Mouse (Mus musculus): ENCODE results near the gene Scd3. TPM values are rescaled to one million over a fixed set of nuclear protein-coding genes. Genes with fewer than 3 reads are reported as not detected.

Scd3 gene
- polyA plus RNA-seq, 2 experiments = not detected

DNA sequence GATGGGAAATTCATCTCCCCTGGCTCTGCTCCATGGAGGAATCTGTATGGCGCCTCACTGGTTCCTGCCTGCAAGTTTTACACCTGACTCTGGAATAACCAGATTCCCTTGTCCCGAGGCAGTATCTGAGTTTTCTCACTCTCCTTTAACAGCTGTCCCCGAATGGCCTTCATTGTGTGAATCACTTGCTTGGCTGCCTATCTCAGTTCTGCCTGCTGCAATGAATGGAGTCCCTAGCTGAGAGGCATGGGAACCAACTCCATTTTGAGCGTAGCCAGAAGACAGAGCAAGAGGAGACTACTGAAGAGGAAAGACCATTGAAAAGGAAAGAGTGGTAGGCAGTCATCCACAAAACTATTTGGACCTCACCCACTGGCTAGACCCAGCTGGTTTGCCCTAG, 70.6 kb downstream of the Scd3 start:
- H3K27me3 ChIP-seq (ENCODE audit: control insufficient read depth, insufficient read depth, low read length) = no peaks in the 10 kb centered on the region
- ATAC-seq (ENCODE audit: insufficient read depth) (no peak), DNase-seq (ENCODE audit: low read depth in 3 of 3, low spot score in 3 of 3) (no peak)
- no peak overlapping the region for H3K9ac ChIP-seq (replicated peaks)
- H3K9me3 ChIP-seq (ENCODE audit: control insufficient read depth, low read length) = no peaks in the 10 kb centered on the region
- WGBS (ENCODE audit: insufficient replicate concordance) = 63% methylated on average over 4 of the region's 4 CpGs
- H3K27ac ChIP-seq = no peak overlapping the region
- no peak overlapping the region for H3K4me2 ChIP-seq (ENCODE audit: low read depth)
- no peak overlapping the region for H3K4me3 ChIP-seq (ENCODE audit: insufficient read depth in 1 of 2, low read depth in 2 of 2, low read length in 2 of 2)
- 0 out of 4 replicates have a peak, but pooled peaks cover 0 to 2% of the 10 kb centered on the region in 2 experiments for H3K4me1 ChIP-seq (replicated peaks; ENCODE audit: control insufficient read depth in 2 of 2, insufficient read depth in 2 of 2, low read length in 1 of 2)
- no peaks in the 10 kb centered on the region for H3K36me3 ChIP-seq (replicated peaks; ENCODE audit: control insufficient read depth, insufficient read depth, low read depth)
- TF ChIP-seq CTCF (IDR thresholded peaks at IDR 0.05; ENCODE audit: low read depth) (no peak), EP300 (IDR thresholded peaks at IDR 0.05; ENCODE audit: low read depth) (no peak)

DNA sequence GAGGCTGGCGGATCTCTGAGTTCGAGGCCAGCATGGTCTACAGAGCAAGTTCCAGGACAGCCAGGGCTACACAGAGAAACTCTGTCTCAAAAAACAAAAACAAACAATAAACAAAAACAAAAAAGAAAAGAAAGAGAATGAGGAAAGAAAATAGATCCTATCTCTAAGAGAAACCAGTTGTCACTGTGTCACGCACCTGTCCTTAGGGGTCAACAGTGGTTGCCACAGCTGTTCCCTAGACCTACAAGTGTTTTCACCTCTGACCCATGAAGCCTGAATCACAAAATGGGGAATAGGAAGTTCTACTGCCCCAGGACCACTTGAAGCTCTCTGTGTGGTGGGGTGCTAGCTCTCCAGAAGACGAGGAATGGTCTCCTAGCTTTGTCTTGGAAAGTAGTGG, 71.4 kb downstream of the Scd3 start:
- no peak overlapping the region for H3K4me2 ChIP-seq (ENCODE audit: low read depth)
- no peak overlapping the region for H3K9ac ChIP-seq (replicated peaks)
- WGBS (ENCODE audit: insufficient replicate concordance) = 80% methylated on average over 4 of the region's 4 CpGs
- 0 out of 4 replicates have a peak, but pooled peaks cover 0 to 2% of the 10 kb centered on the region in 2 experiments for H3K4me1 ChIP-seq (replicated peaks; ENCODE audit: control insufficient read depth in 2 of 2, insufficient read depth in 2 of 2, low read length in 1 of 2)
- no peak overlapping the region for H3K27ac ChIP-seq
- no peaks in the 10 kb centered on the region for H3K27me3 ChIP-seq (ENCODE audit: control insufficient read depth, insufficient read depth, low read length)
- DNase-seq (ENCODE audit: low read depth in 3 of 3, low spot score in 3 of 3) (no peak), ATAC-seq (ENCODE audit: insufficient read depth) (no peak)
- no peaks in the 10 kb centered on the region for H3K36me3 ChIP-seq (replicated peaks; ENCODE audit: control insufficient read depth, insufficient read depth, low read depth)
- no peak for TF ChIP-seq EP300 (IDR thresholded peaks at IDR 0.05; ENCODE audit: low read depth)
- TF ChIP-seq CTCF (IDR thresholded peaks at IDR 0.05; ENCODE audit: low read depth) = no peak
- H3K4me3 ChIP-seq (ENCODE audit: insufficient read depth in 1 of 2, low read depth in 2 of 2, low read length in 2 of 2) = no peak overlapping the region
- no peaks in the 10 kb centered on the region for H3K9me3 ChIP-seq (ENCODE audit: control insufficient read depth, low read length)

DNA sequence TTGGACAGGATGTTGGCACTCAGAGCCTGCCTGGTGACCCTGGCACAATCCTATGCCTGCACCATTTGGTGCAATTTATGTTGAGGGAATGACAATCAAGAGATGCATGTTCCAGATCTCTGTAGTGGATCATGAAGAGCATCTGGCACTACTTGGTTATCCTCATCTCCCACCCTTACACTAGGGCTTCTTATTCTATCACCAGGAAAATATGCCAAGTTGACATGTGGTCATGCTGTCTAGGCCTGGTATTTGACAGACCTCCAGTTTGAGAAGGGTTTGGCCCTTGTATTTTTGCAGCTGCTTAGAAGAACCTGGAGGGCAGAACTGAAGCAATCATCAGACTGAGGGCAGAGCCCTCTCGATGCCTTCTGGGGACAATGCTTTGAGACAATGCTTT, 72.3 kb downstream of the Scd3 start:
- no peak overlapping the region for H3K27ac ChIP-seq
- 79% methylated on average over 1 of the region's 1 CpGs for WGBS (ENCODE audit: insufficient replicate concordance)
- ATAC-seq (ENCODE audit: insufficient read depth) = no peak
- H3K36me3 ChIP-seq (replicated peaks; ENCODE audit: control insufficient read depth, insufficient read depth, low read depth) = no peaks in the 10 kb centered on the region
- DNase-seq (ENCODE audit: low read depth in 3 of 3, low spot score in 3 of 3) = no peak
- H3K4me3 ChIP-seq (ENCODE audit: insufficient read depth in 1 of 2, low read depth in 2 of 2, low read length in 2 of 2) = no peak overlapping the region
- no peaks in the 10 kb centered on the region for H3K27me3 ChIP-seq (ENCODE audit: control insufficient read depth, insufficient read depth, low read length)
- H3K4me1 ChIP-seq (replicated peaks; ENCODE audit: control insufficient read depth in 2 of 2, insufficient read depth in 2 of 2, low read length in 1 of 2) = peaks cover 0 to 2% of the 10 kb centered on the region in 2 experiments; a peak in 1 of 4 replicates
- H3K9ac ChIP-seq (replicated peaks) = no peak overlapping the region
- H3K4me2 ChIP-seq (ENCODE audit: low read depth) = no peak overlapping the region
- TF ChIP-seq CTCF (IDR thresholded peaks at IDR 0.05; ENCODE audit: low read depth) (no peak), EP300 (IDR thresholded peaks at IDR 0.05; ENCODE audit: low read depth) (no peak)
- no peaks in the 10 kb centered on the region for H3K9me3 ChIP-seq (ENCODE audit: control insufficient read depth, low read length)

DNA sequence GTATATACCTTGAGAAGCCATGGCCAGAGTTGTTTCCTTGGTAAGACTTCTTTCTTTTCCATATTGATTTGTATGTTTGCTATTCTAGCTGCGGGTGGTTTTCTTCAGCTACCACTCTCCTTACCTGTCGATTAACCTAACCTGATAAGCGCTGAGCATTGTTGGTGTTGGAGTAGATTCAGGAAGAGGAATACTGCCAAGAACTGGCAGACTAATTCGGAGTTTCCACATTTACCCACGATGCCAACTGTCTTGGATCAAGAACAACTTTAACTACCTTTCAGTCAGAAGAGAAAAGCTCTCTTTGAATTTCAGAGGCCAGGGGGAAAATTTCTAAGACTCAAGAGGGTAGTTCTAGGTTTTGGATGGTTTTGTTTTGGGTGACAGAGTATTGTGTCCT, 73.8 kb downstream of the Scd3 start:
- 72% methylated on average over 5 of the region's 5 CpGs for WGBS (ENCODE audit: insufficient replicate concordance)
- H3K36me3 ChIP-seq (replicated peaks; ENCODE audit: control insufficient read depth, insufficient read depth, low read depth) = no peaks in the 10 kb centered on the region
- H3K4me3 ChIP-seq (ENCODE audit: insufficient read depth in 1 of 2, low read depth in 2 of 2, low read length in 2 of 2) = no peak overlapping the region
- H3K27me3 ChIP-seq (ENCODE audit: control insufficient read depth, insufficient read depth, low read length) = no peaks in the 10 kb centered on the region
- H3K9me3 ChIP-seq (ENCODE audit: control insufficient read depth, low read length) = no peaks in the 10 kb centered on the region
- ATAC-seq (ENCODE audit: insufficient read depth) (no peak), DNase-seq (ENCODE audit: low read depth in 3 of 3, low spot score in 3 of 3) (no peak)
- TF ChIP-seq CTCF (IDR thresholded peaks at IDR 0.05; ENCODE audit: low read depth) (no peak), EP300 (IDR thresholded peaks at IDR 0.05; ENCODE audit: low read depth) (no peak)
- no peak overlapping the region for H3K9ac ChIP-seq (replicated peaks)
- no peak overlapping the region for H3K27ac ChIP-seq
- H3K4me1 ChIP-seq (replicated peaks; ENCODE audit: control insufficient read depth in 2 of 2, insufficient read depth in 2 of 2, low read length in 1 of 2) = peaks cover 9 to 15% of the 10 kb centered on the region in 2 experiments
- H3K4me2 ChIP-seq (ENCODE audit: low read depth) = no peak overlapping the region

DNA sequence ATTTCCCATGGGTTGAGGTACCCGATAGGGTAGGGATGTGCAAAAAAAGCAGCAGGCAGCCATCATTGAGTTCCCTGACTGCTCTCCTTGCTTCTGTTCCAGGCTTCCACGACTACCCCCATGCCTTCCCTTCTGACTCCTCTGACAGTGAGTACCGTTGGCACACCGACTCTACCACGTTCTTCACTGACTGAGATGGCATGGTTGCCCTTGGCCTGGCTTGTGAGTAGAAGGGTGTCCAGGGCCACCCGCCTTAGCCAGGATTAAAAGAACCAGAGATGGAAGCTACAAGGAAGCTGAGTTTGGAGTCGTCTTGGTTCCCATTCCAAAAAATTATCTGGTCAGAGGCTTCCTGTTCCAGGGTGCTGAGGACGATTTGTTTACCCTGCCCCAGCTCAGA, 74.9 kb downstream of the Scd3 start:
- H3K27me3 ChIP-seq (ENCODE audit: control insufficient read depth, insufficient read depth, low read length) = no peaks in the 10 kb centered on the region
- DNase-seq (ENCODE audit: low read depth in 3 of 3, low spot score in 3 of 3) (no peak), ATAC-seq (ENCODE audit: insufficient read depth) (no peak)
- H3K4me3 ChIP-seq (ENCODE audit: insufficient read depth in 1 of 2, low read depth in 2 of 2, low read length in 2 of 2) = no peak overlapping the region
- WGBS (ENCODE audit: insufficient replicate concordance) = 70% methylated on average over 8 of the region's 8 CpGs
- H3K4me2 ChIP-seq (ENCODE audit: low read depth) = no peak overlapping the region
- H3K4me1 ChIP-seq (replicated peaks; ENCODE audit: control insufficient read depth in 2 of 2, insufficient read depth in 2 of 2, low read length in 1 of 2) = peaks cover 18 to 23% of the 10 kb centered on the region in 2 experiments
- no peaks in the 10 kb centered on the region for H3K36me3 ChIP-seq (replicated peaks; ENCODE audit: control insufficient read depth, insufficient read depth, low read depth)
- no peak overlapping the region for H3K9ac ChIP-seq (replicated peaks)
- no peak for TF ChIP-seq CTCF (IDR thresholded peaks at IDR 0.05; ENCODE audit: low read depth)
- TF ChIP-seq EP300 (IDR thresholded peaks at IDR 0.05; ENCODE audit: low read depth) = no peak
- H3K27ac ChIP-seq = no peak overlapping the region
- H3K9me3 ChIP-seq (ENCODE audit: control insufficient read depth, low read length) = no peaks in the 10 kb centered on the region
